Comparison of ENCODE assay signal across 8 mouse cellular contexts in the genomic region with DNA sequence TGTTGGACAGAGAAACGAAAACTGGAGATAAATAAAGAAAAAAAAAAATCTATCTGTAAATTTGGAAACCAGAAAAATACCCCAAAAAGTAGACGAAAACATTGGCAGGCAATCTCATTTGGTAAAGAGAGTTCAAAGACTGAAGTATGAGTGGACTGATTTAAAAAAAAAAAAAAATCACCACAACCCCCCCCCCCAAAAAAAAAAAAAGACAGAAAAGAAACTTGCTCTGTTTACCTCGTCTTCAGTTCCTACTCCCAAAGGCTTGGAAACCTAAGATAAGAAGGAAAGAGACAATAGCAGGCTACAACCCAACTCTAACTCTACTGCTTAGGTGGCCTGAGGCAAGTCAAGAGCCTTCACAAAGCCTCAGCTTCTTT. TPM values are rescaled to one million over a fixed set of nuclear protein-coding genes. Genes with fewer than 3 reads are reported as not detected.
A peak's percentile ranks its signal among the peaks of the same experiment; 100 is the strongest.
DNase-seq lines count a peak whose midpoint lies in the region; ATAC-seq and TF ChIP-seq lines count a peak whose summit lies in the region.

No protein-coding gene starts in this region.

- H3K4me3 ChIP-seq in heart, embryonic 12.5 days = peak overlapping the region; percentile 91
- H3K4me3 ChIP-seq in E14TG2a.4 (replicated peaks; ENCODE audit: low read length) = peak overlapping the region; percentile 88
- peak overlapping the region; percentile 69 for H3K4me3 ChIP-seq in forebrain, embryonic 16.5 days (replicated peaks; ENCODE audit: low read length)
- peak overlapping the region; percentile 91 for H3K4me3 ChIP-seq in liver, embryonic 15.5 days (replicated peaks)

- DNase-seq in heart, adult 11 months = no peak
- no peak for DNase-seq in left cerebral cortex, postnatal 25 days (ENCODE audit: low spot score in 2 of 2)
- DNase-seq in cerebellum, adult 8-10 months = no peak
- DNase-seq in spleen, adult 12 weeks (ENCODE audit: low spot score) = no peak

- ATAC-seq in heart, embryonic 12.5 days (ENCODE audit: insufficient number of reproducible peaks, low FRiP score) = no peak
- no peak for ATAC-seq in forebrain, embryonic 16.5 days
- ATAC-seq in liver, embryonic 15.5 days (ENCODE audit: insufficient read depth) = no peak

- intact Hi-C loops in left cerebral cortex, postnatal 25 days (cut with DNase I) = no loop called here

- WGBS in heart, embryonic 12.5 days = 65% methylated on average over 3 of the region's 3 CpGs
- WGBS in forebrain, embryonic 16.5 days = 59% methylated on average over 3 of the region's 3 CpGs
- 37% methylated on average over 3 of the region's 3 CpGs for WGBS in liver, embryonic 15.5 days (ENCODE audit: insufficient replicate concordance)

- peaks cover 19% of the 10 kb centered on the region for H3K36me3 ChIP-seq in heart, embryonic 12.5 days
- peaks cover 38% of the 10 kb centered on the region for H3K36me3 ChIP-seq in E14TG2a.4 (ENCODE audit: insufficient read depth, low read length)
- H3K36me3 ChIP-seq in forebrain, embryonic 16.5 days (ENCODE audit: control insufficient read depth, insufficient read depth) = peaks cover 7% of the 10 kb centered on the region; the same call in 1 of the 2 replicates
- peaks cover 19% of the 10 kb centered on the region for H3K36me3 ChIP-seq in liver, embryonic 15.5 days (replicated peaks)

- peaks cover 19% of the 10 kb centered on the region for H3K4me1 ChIP-seq in heart, embryonic 12.5 days (replicated peaks)
- peaks cover 27% of the 10 kb centered on the region for H3K4me1 ChIP-seq in E14TG2a.4 (replicated peaks; ENCODE audit: low read depth, low read length)
- H3K4me1 ChIP-seq in forebrain, embryonic 16.5 days (replicated peaks; ENCODE audit: control insufficient read depth, insufficient read depth, low read length) = peaks cover 13% of the 10 kb centered on the region
- H3K4me1 ChIP-seq in liver, embryonic 15.5 days (replicated peaks) = peaks cover 35% of the 10 kb centered on the region

- H3K4me2 ChIP-seq in heart, embryonic 12.5 days = peak overlapping the region; percentile 74
- peak overlapping the region; percentile 51 for H3K4me2 ChIP-seq in forebrain, embryonic 16.5 days (ENCODE audit: low read length)
- peak overlapping the region; percentile 96 for H3K4me2 ChIP-seq in liver, embryonic 15.5 days

- H3K9me3 ChIP-seq in heart, embryonic 12.5 days (replicated peaks) = no peaks in the 10 kb centered on the region
- no peaks in the 10 kb centered on the region for H3K9me3 ChIP-seq in E14TG2a.4 (ENCODE audit: low read length)
- no peaks in the 10 kb centered on the region for H3K9me3 ChIP-seq in forebrain, embryonic 16.5 days (ENCODE audit: control insufficient read depth, low read length)
- no peaks in the 10 kb centered on the region for H3K9me3 ChIP-seq in liver, embryonic 15.5 days (replicated peaks)

- no peak for TF ChIP-seq CTCF in E14TG2a.4 (conservative IDR thresholded peaks at IDR 0.05; ENCODE audit: low read length)

- H3K27me3 ChIP-seq in heart, embryonic 12.5 days (replicated peaks) = no peaks in the 10 kb centered on the region
- no peaks in the 10 kb centered on the region for H3K27me3 ChIP-seq in E14TG2a.4 (ENCODE audit: insufficient read depth, low read length)
- H3K27me3 ChIP-seq in forebrain, embryonic 16.5 days (replicated peaks; ENCODE audit: control insufficient read depth, insufficient read depth, low read length) = no peaks in the 10 kb centered on the region
- no peaks in the 10 kb centered on the region for H3K27me3 ChIP-seq in liver, embryonic 15.5 days

- H3K9ac ChIP-seq in heart, embryonic 12.5 days = peak overlapping the region; percentile 93
- peak overlapping the region; percentile 78 for H3K9ac ChIP-seq in forebrain, embryonic 16.5 days (replicated peaks; ENCODE audit: low read depth, low read length)
- peak overlapping the region; percentile 93 for H3K9ac ChIP-seq in liver, embryonic 15.5 days

- H3K27ac ChIP-seq in heart, embryonic 12.5 days (ENCODE audit: poor library complexity, severe bottlenecking) = no peak overlapping the region
- H3K27ac ChIP-seq in forebrain, embryonic 16.5 days (ENCODE audit: low read length) = peak overlapping the region; percentile 65; the same call in 1 of the 2 replicates
- peak overlapping the region; percentile 83 for H3K27ac ChIP-seq in liver, embryonic 15.5 days (replicated peaks)

RNA-seq across cellular contexts. Expression of a gene that starts 1.1 kb away (rescaled TPM):
- polyA plus RNA-seq in heart, embryonic 12.5 days (2016; fragmentation: Nextera tagmentation; extraction: Ambion mirVana) = 23.7 and 25.4 TPM in 2 replicates
- polyA plus RNA-seq in forebrain, embryonic 16.5 days (2015; fragmentation: Nextera tagmentation; extraction: Ambion mirVana) = 92.2 and 92.5 TPM in 2 replicates
- 21.7 and 26.8 TPM in 2 replicates for polyA plus RNA-seq in liver, embryonic 15.5 days (2015; fragmentation: Nextera tagmentation; extraction: Ambion mirVana)
- 10 to 100 TPM; 64.8 to 73.3 TPM for total RNA-seq in left cerebral cortex, postnatal 25 days (2021)

RNA-seq across cellular contexts. Expression of a gene that starts 50.8 kb away (rescaled TPM):
- 1.5 and 1.7 TPM in 2 replicates for polyA plus RNA-seq in heart, embryonic 12.5 days (2016; fragmentation: Nextera tagmentation; extraction: Ambion mirVana)
- polyA plus RNA-seq in forebrain, embryonic 16.5 days (2015; fragmentation: Nextera tagmentation; extraction: Ambion mirVana) = 62.8 and 90.9 TPM in 2 replicates
- polyA plus RNA-seq in liver, embryonic 15.5 days (2015; fragmentation: Nextera tagmentation; extraction: Ambion mirVana) = 4.2 and 5.0 TPM in 2 replicates
- 100 to 1,000 TPM; 384 to 400 TPM for total RNA-seq in left cerebral cortex, postnatal 25 days (2021)

Comparison
In these comparisons a context has a peak if more than half of its experiments do, and no peak if none do; other contexts are left out.
1. RNA of a gene that starts 50.8 kb away (polyA plus RNA-seq): 62.8 to 90.9 TPM in forebrain, embryonic 16.5 days; 4.2 to 5.0 TPM in liver, embryonic 15.5 days and 1.5 to 1.7 TPM in heart, embryonic 12.5 days; every median in the first group is over 10 times any median in the second.
2. Peak in every context shown above with its lines, with median percentiles within 50 percentile points of each other: H3K4me2 ChIP-seq, H3K4me3 ChIP-seq and H3K9ac ChIP-seq.